Mouse (Mus musculus) embryo, embryonic 9.5 days (tissue): ENCODE data around the gene Tesc.

Source experiments
- DNase-seq: peaks from one replicate; pipeline ENCODE4 v3.0.0-alpha.2; 2017; ENCODE audit errors: extremely low spot score

The Tesc gene

GRCm38 (mm10) chr5:118027698-118028190 lies at the start of gene Tesc:
Tesc (plus strand) TSS chr5:118027743.
- DNase-seq = peak; percentile 22

- no peak for DNase-seq
Measured at GRCm38 (mm10) chr5:117978159-117978697, 49.3 kb upstream of the Tesc start.

GRCm38 (mm10) chr5:117979082-117979481 lies 48.5 kb upstream of the Tesc start:
- DNase-seq = no peak

GRCm38 (mm10) chr5:117980921-117981320 lies 46.6 kb upstream of the Tesc start:
- DNase-seq = no peak

- DNase-seq = no peak
Measured at GRCm38 (mm10) chr5:117981943-117982342, 45.6 kb upstream of the Tesc start.

GRCm38 (mm10) chr5:117986327-117986726 lies 41.2 kb upstream of the Tesc start:
- DNase-seq = no peak

- DNase-seq = no peak
Measured at GRCm38 (mm10) chr5:117987891-117988290, 39.7 kb upstream of the Tesc start.

GRCm38 (mm10) chr5:117988367-117988766 lies 39.2 kb upstream of the Tesc start:
- DNase-seq = no peak

- no peak for DNase-seq
Measured at GRCm38 (mm10) chr5:117989773-117990172, 37.8 kb upstream of the Tesc start.

GRCm38 (mm10) chr5:117990957-117991356 lies 36.6 kb upstream of the Tesc start:
- DNase-seq = no peak

- DNase-seq = no peak
Measured at GRCm38 (mm10) chr5:117993550-117993949, 34.0 kb upstream of the Tesc start.

- no peak for DNase-seq
Measured at GRCm38 (mm10) chr5:117995372-117995901, 32.1 kb upstream of the Tesc start.

GRCm38 (mm10) chr5:117995911-117996310 lies 31.6 kb upstream of the Tesc start:
- no peak for DNase-seq

GRCm38 (mm10) chr5:117996581-117996980 lies 31.0 kb upstream of the Tesc start:
- no peak for DNase-seq

- no peak for DNase-seq
Measured at GRCm38 (mm10) chr5:117997434-117997970, 30.0 kb upstream of the Tesc start.

- no peak for DNase-seq
Measured at GRCm38 (mm10) chr5:117999061-117999460, 28.5 kb upstream of the Tesc start.

- DNase-seq = no peak
Measured at GRCm38 (mm10) chr5:117999584-117999983, 28.0 kb upstream of the Tesc start.

- DNase-seq = peak; percentile 76
Measured at GRCm38 (mm10) chr5:118002059-118002458, 25.5 kb upstream of the Tesc start.

- no peak for DNase-seq
Measured at GRCm38 (mm10) chr5:118004619-118005018, 22.9 kb upstream of the Tesc start.

- no peak for DNase-seq
Measured at GRCm38 (mm10) chr5:118005728-118006127, 21.8 kb upstream of the Tesc start.

GRCm38 (mm10) chr5:118008344-118008743 lies 19.2 kb upstream of the Tesc start:
- DNase-seq = no peak

- DNase-seq = no peak
Measured at GRCm38 (mm10) chr5:118010872-118011271, 16.7 kb upstream of the Tesc start.

GRCm38 (mm10) chr5:118011796-118012195 lies 15.7 kb upstream of the Tesc start:
- DNase-seq = no peak

- DNase-seq = no peak
Measured at GRCm38 (mm10) chr5:118015028-118015427, 12.5 kb upstream of the Tesc start.
